ENCODE assay signal across 8 mouse cellular contexts in the genomic region with DNA sequence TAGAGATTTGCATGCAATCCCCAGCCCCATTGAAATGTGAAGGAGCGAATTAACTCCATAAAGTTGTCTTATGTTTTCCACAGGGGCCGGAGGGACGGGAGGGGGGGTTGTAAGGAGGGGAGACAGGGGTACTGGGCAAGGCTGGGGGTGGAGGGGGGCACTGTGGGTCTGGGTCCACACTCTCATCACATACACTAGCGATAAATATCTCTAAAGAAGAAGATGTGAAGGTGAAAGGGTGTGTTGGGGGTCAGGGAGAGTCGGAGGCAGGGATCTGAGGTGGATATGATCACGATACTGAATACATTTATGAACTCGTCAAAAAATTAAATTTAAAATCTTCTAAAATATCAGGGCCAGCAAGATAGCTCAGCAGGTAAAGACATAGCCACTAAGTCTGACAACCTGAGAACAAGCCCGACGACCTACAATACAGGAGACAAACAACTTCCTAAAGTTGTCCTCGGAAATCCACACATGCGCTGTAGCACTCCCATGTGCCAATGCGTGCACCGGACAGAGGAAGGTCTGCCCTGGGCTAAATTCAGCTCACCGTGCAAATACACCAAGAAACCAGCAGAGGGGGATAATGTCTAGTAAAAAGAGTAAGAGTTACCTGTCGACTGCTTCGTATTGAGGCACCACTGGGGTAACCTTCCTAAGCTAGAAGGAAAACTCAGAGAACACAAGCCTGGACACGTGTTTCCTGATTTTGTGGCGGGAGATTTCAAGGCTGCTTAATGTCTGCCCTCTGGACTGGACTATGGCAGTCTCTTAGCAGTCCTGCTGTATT.
DNase-seq lines count a peak whose midpoint lies in the region; ATAC-seq and TF ChIP-seq lines count a peak whose summit lies in the region.

No protein-coding gene starts in this region.

- TF ChIP-seq CTCF in cerebellum, adult 2 months (IDR thresholded peaks at IDR 0.05; ENCODE audit: borderline replicate concordance, insufficient read depth, low read depth, low read length) = peak; percentile 69; the same call in 1 of the 2 replicates
- peak; percentile 85 for TF ChIP-seq CTCF in lung, postnatal 0 days (IDR thresholded peaks at IDR 0.05)

- no peak for TF ChIP-seq EP300 in lung, postnatal 0 days (IDR thresholded peaks at IDR 0.05)

- peak overlapping the region; percentile 3 for H3K4me3 ChIP-seq in cerebellum, adult 2 months (replicated peaks; ENCODE audit: insufficient read depth, low read depth, low read length)
- peak overlapping the region; percentile 49 for H3K4me3 ChIP-seq in hindbrain, embryonic 10.5 days
- H3K4me3 ChIP-seq in lung, postnatal 0 days (ENCODE audit: low read depth, low read length) = peak overlapping the region; percentile 28

- H3K4me1 ChIP-seq in cerebellum, adult 2 months (ENCODE audit: control insufficient read depth, insufficient read depth, low read length) = no peaks in the 10 kb centered on the region
- peaks cover 10% of the 10 kb centered on the region for H3K4me1 ChIP-seq in hindbrain, embryonic 10.5 days (replicated peaks)
- H3K4me1 ChIP-seq in lung, postnatal 0 days (ENCODE audit: insufficient read depth, low read depth, low read length) = no peaks in the 10 kb centered on the region

- DNase-seq in MEL-GATA-1-ER (ENCODE audit: extremely low read depth, low read depth) = peak; percentile 89
- DNase-seq in cerebellum, adult 2 months = peak; percentile 75 to 81
- peak; percentile 79 for DNase-seq in hindbrain, embryonic 10.5 days (ENCODE audit: low spot score)
- peak; percentile 69 for DNase-seq in layer of hippocampus, adult 9-11 months
- DNase-seq in lung, postnatal 0 days (ENCODE audit: low spot score) = peak; percentile 95
- peak; percentile 74 for DNase-seq in ovary, postnatal 14 days (ENCODE audit: low spot score)
- peak; percentile 86 for DNase-seq in thymus, postnatal 14 days

- no peak overlapping the region for H3K27ac ChIP-seq in cerebellum, adult 2 months (ENCODE audit: insufficient read depth, low read length)
- H3K27ac ChIP-seq in hindbrain, embryonic 10.5 days = peak overlapping the region; percentile 67
- H3K27ac ChIP-seq in lung, postnatal 0 days (ENCODE audit: low read length) = peak overlapping the region; percentile 47; the same call in 1 of the 2 replicates

- WGBS in cerebellum, adult 2 months = 3% methylated on average over 18 of the region's 18 CpGs
- 8% methylated on average over 18 of the region's 18 CpGs for WGBS in hindbrain, embryonic 10.5 days
- WGBS in lung, postnatal 0 days = 9% methylated on average over 18 of the region's 18 CpGs

- ATAC-seq in frontal cortex, adult (ENCODE audit: low TSS enrichment) = peak; percentile 97
- ATAC-seq in lung, postnatal 0 days = peak; percentile 89

- no peak for TF ChIP-seq POLR2A in cerebellum, adult 2 months (IDR thresholded peaks at IDR 0.05; ENCODE audit: borderline replicate concordance, insufficient read depth, low read length)

- no peak overlapping the region for H3K9ac ChIP-seq in lung, postnatal 0 days (replicated peaks; ENCODE audit: low read depth)

- peak overlapping the region; percentile 55 for H3K4me2 ChIP-seq in lung, postnatal 0 days (replicated peaks; ENCODE audit: low read depth, low read length)

- H3K9me3 ChIP-seq in hindbrain, embryonic 10.5 days = no peaks in the 10 kb centered on the region
- no peaks in the 10 kb centered on the region for H3K9me3 ChIP-seq in lung, postnatal 0 days (ENCODE audit: low read length)

- no peaks in the 10 kb centered on the region for H3K36me3 ChIP-seq in hindbrain, embryonic 10.5 days
- no peaks in the 10 kb centered on the region for H3K36me3 ChIP-seq in lung, postnatal 0 days (ENCODE audit: insufficient read depth, low read length)

- H3K27me3 ChIP-seq in cerebellum, adult 2 months (ENCODE audit: control insufficient read depth, insufficient read depth, low read length) = no peaks in the 10 kb centered on the region
- peaks cover 8% of the 10 kb centered on the region; the same call in 1 of the 2 replicates for H3K27me3 ChIP-seq in hindbrain, embryonic 10.5 days (ENCODE audit: insufficient read depth, poor library complexity, severe bottlenecking)
- no peaks in the 10 kb centered on the region for H3K27me3 ChIP-seq in lung, postnatal 0 days (replicated peaks; ENCODE audit: insufficient read depth, low read length)
